Mouse (Mus musculus) stomach, postnatal 0 days (tissue): ENCODE measurements around the gene Rbms1.

Experiments
- CTCF ChIP-seq: IDR thresholded peaks from 2 replicates; pipeline ENCODE4 v1.5.1; 2016; ENCODE audit warnings: antibody characterized with exemption, low read depth, mild to moderate bottlenecking, moderate library complexity
- EP300 ChIP-seq: optimal IDR thresholded peaks from 2 replicates; pipeline ENCODE3; 2016; ENCODE audit warnings: antibody characterized with exemption

DNA sequence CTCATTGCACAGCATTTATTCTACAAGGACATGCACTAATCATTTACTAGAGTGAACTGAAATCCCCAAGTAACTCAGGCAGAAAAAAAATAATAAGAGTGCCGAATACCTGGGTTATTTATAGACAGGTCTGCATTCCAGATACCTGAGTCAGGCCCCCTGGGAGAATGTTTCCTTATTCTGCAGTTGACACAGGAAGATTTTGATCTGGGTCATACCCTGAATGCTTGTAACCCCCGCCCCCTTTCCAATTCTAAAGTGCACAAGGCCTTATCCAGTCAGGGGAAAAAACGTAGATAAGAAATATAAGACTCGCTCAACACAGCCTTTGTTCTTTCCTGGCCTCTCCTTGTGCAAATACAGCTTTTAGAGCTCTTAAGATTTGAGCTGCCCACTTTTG is 259.7 kb downstream of the Rbms1 start:
- TF ChIP-seq CTCF (no peak), EP300 (peak; percentile 89)
